In the genomic region with DNA sequence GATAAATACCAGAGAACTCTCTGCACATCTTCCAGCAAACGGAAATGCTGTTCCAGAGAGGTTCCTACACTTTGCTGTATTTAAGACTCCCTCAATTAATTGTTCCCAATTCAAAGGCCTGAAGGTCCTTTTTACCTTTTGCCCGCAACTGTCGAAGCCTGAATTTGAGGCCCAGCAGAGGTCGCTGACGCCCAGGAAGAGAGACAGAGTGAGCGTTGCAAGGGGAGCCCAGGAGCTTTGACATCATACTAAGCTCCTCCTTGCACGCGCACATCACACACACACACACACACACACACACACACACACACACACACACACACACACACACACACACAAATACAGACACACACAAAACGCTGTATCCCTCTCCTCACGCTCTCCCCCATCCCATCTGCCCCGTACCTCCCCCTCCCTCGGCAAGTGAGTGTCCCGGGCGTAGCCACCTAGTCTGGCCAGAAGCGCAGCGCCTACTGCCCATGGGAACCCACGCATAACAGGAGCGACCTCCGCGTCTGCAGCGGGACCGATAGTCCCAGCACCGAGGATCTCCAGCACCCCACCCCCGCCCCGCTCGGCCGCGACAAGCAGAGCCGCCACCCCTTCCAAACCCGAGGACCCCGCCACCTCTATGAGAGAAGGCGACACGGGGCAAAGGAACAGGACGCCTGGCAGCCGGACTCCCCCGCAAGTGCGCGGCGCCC, we compare ENCODE assay signal across 8 mouse cellular contexts. TPM values are rescaled to one million over a fixed set of nuclear protein-coding genes. Genes with fewer than 3 reads are reported as not detected.
A peak's percentile ranks its signal among the peaks of the same experiment; 100 is the strongest.
DNase-seq lines count a peak whose midpoint lies in the region; ATAC-seq lines count a peak whose summit lies in the region.

A gene (plus strand): TSS at position 316 of the 704 bp plus-strand sequence.

- no peaks in the 10 kb centered on the region for H3K9me3 ChIP-seq in hindbrain, embryonic 13.5 days

- peak within 1 kb of the TSS; percentile 89 for H3K4me2 ChIP-seq in hindbrain, embryonic 13.5 days

- H3K27ac ChIP-seq in hindbrain, embryonic 13.5 days = peak within 1 kb of the TSS; percentile 95

- WGBS in hindbrain, embryonic 13.5 days = 0% methylated on average over 34 of the region's 39 CpGs

- peak within 1 kb of the TSS; percentile 84 for H3K4me3 ChIP-seq in hindbrain, embryonic 13.5 days

- no peaks in the 10 kb centered on the region for H3K36me3 ChIP-seq in hindbrain, embryonic 13.5 days

- DNase-seq in MN1 (ENCODE audit: low spot score) = peak; percentile 91
- peak; percentile 88 for DNase-seq in cerebellum, adult 8-10 months
- peak; percentile 70 to 75 for DNase-seq in frontal cortex, postnatal 14 days (ENCODE audit: low spot score in 2 of 2)
- DNase-seq in layer of hippocampus, postnatal 25 days (ENCODE audit: extremely low spot score in 1 of 2, low spot score in 1 of 2) = peak; percentile 45 to 87
- peak; percentile 85 for DNase-seq in lung, postnatal 14 days
- peak; percentile 77 for DNase-seq in ovary, postnatal 36 days (ENCODE audit: low spot score)
- DNase-seq in thymus, postnatal 36 days = peak; percentile 56 to 62

- no peaks in the 10 kb centered on the region for H3K27me3 ChIP-seq in hindbrain, embryonic 13.5 days

- H3K9ac ChIP-seq in hindbrain, embryonic 13.5 days = peak within 1 kb of the TSS; percentile 93

- ATAC-seq in hindbrain, embryonic 13.5 days (ENCODE audit: low FRiP score) = peak; percentile 89

- H3K4me1 ChIP-seq in hindbrain, embryonic 13.5 days (replicated peaks) = peaks cover 28% of the 10 kb centered on the region

RNA-seq across cellular contexts. Expression of the gene that starts here (rescaled TPM):
- polyA plus RNA-seq in hindbrain, embryonic 13.5 days (2015; fragmentation: Nextera tagmentation; extraction: Ambion mirVana) = 2.5 and 2.7 TPM in 2 replicates
- 10 to 100 TPM; 39.0 to 46.5 TPM for total RNA-seq in layer of hippocampus, postnatal 25 days (2021)

Comparison
In these comparisons a context has a peak if more than half of its experiments do, and no peak if none do; other contexts are left out.
1. Peak in every context shown above with its lines: DNase-seq, ATAC-seq, H3K4me3 ChIP-seq and H3K27ac ChIP-seq.